Mouse (Mus musculus): ENCODE measurements around the gene Lsm6. TPM values are rescaled to one million over a fixed set of nuclear protein-coding genes. Genes with fewer than 3 reads are reported as not detected.

The Lsm6 gene
- polyA plus RNA-seq (2015; fragmentation: Nextera tagmentation; extraction: Ambion mirVana) = 190 and 196 TPM in 2 replicates

DNA sequence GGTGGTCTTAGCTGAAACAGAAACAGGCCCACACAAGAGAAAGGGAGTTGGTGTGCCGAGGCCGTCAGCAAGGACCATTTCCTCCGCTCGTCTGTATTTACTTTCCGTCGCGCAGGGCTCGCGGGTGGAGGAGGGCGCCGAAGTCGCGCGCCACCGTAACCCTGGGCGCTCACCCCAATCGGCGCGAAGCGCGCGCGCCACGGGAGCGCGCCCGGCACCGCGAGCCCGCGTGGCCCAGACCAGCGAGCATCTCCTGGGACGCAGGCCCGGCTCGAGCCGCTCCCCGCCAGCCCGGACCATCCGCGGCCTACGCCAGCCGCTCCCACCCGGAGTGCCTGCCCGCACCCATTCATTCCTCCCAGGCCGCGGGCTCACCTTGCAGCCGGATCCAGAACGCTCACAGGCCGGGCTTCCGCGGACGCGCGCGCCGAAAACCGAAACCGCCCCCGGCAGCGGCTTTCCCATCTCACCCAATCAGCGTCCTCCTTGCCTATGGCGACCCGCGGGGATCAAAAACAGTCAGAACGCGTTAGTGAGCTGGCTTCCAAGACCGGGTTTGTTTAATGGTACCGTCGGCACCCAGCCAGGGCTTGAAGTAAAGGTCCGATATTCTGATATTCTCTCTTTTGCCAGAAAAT lies at the start of gene Lsm6:
Gene Lsm6, minus strand, starts transcription at position 468 of the 638 bp plus-strand sequence.
- H3K4me3 ChIP-seq (ENCODE audit: low read length) = peak within 1 kb of the TSS; percentile 90
- H3K4me2 ChIP-seq (ENCODE audit: low read depth, low read length) = peak within 1 kb of the TSS; percentile 53
- H3K9ac ChIP-seq (ENCODE audit: low read length) = peak within 1 kb of the TSS; percentile 94
- peak within 1 kb of the TSS; percentile 99 for H3K27ac ChIP-seq (ENCODE audit: low read length)
- H3K27me3 ChIP-seq (ENCODE audit: control insufficient read depth, insufficient read depth, low read depth, low read length) = no peaks in the 10 kb centered on the region
- H3K36me3 ChIP-seq (ENCODE audit: control insufficient read depth, insufficient read depth, low read length) = no peaks in the 10 kb centered on the region
- H3K9me3 ChIP-seq (ENCODE audit: control insufficient read depth, low read length) = no peaks in the 10 kb centered on the region
- whole genome bisulfite sequencing = under 1% methylated on average over 66 of the region's 70 CpGs
- H3K4me1 ChIP-seq (replicated peaks; ENCODE audit: control insufficient read depth, insufficient read depth, low read length) = peaks cover 16% of the 10 kb centered on the region; the same call in 1 of the 2 replicates
- peak; percentile 94 for ATAC-seq (ENCODE audit: low read depth)

DNA sequence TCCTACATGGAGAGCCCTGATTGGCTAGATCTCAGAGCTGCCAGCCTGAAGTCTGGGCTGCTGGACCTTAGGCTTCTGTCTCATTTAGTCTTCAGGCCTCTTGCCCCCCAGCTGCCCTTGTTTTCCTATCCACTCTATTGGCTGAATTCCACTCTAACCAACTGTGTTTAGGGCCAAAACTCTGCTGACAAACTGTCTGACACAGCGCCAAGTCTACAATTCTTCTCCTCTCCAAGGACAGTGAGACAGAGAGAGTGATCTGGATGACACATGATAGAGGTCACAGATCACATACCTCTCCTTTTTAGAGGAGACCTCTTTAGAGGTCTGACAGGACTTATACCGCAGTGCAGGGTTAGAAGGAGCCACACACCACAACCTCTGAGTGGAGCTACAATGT lies 46.1 kb upstream of the Lsm6 start:
- Histone ChIP-seq H3K36me3 (ENCODE audit: control insufficient read depth, insufficient read depth, low read length) (no peaks in the 10 kb centered on the region), H3K27me3 (ENCODE audit: control insufficient read depth, insufficient read depth, low read depth, low read length) (no peaks in the 10 kb centered on the region), H3K4me2 (ENCODE audit: low read depth, low read length) (no peak overlapping the region), H3K27ac (ENCODE audit: low read length) (no peak overlapping the region), H3K4me1 (replicated peaks; ENCODE audit: control insufficient read depth, insufficient read depth, low read length) (no peaks in the 10 kb centered on the region), H3K9ac (ENCODE audit: low read length) (no peak overlapping the region), H3K9me3 (ENCODE audit: control insufficient read depth, low read length) (no peaks in the 10 kb centered on the region), H3K4me3 (ENCODE audit: low read length) (no peak overlapping the region)
- ATAC-seq (ENCODE audit: low read depth) = no peak
- 74% methylated on average over 2 of the region's 2 CpGs for WGBS

DNA sequence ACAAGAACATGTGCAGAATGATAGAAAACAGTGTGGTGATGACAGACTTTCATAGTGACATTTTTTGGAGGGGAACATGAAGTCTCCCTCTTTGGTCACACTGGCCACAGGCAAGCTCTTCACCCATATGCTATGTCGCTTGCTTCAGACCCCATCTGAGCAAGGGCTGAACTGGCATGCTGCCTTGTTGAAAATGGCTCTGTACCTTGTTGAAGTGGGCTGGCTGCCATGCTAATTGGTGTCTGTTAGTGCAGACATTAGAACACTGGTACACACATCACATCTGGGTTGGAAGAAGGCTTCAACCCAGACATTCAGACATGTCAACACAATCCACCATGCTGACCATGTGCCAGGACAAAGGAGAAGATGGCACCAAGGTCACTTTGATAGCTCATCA lies 42.1 kb upstream of the Lsm6 start:
- H3K4me2 ChIP-seq (ENCODE audit: low read depth, low read length) = no peak overlapping the region
- 85% methylated on average over 1 of the region's 1 CpGs for WGBS
- H3K4me1 ChIP-seq (replicated peaks; ENCODE audit: control insufficient read depth, insufficient read depth, low read length) = no peaks in the 10 kb centered on the region
- H3K36me3 ChIP-seq (ENCODE audit: control insufficient read depth, insufficient read depth, low read length) = no peaks in the 10 kb centered on the region
- no peaks in the 10 kb centered on the region for H3K9me3 ChIP-seq (ENCODE audit: control insufficient read depth, low read length)
- no peak overlapping the region for H3K27ac ChIP-seq (ENCODE audit: low read length)
- no peaks in the 10 kb centered on the region for H3K27me3 ChIP-seq (ENCODE audit: control insufficient read depth, insufficient read depth, low read depth, low read length)
- no peak overlapping the region for H3K4me3 ChIP-seq (ENCODE audit: low read length)
- no peak overlapping the region for H3K9ac ChIP-seq (ENCODE audit: low read length)
- ATAC-seq (ENCODE audit: low read depth) = no peak

DNA sequence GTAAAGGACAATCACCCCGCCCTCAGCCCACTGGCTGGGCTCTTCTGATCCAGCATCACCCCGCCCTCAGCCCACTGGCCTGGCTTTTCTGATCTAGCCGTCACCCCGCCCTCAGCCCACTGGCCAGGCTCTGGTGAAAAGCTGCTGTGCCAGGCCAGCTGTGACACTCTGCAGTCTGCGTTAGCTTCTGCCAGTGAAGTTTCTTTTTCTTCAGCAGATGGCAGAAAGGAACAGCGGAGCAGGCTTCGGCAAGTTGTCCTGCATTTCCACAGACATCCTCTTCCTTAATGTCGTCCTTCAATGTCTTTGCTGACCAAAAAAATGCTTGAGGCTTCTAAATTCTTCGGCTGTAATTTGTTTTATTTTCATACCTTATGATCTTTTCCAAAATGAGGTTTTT lies 41.1 kb upstream of the Lsm6 start:
- H3K9me3 ChIP-seq (ENCODE audit: control insufficient read depth, low read length) = no peaks in the 10 kb centered on the region
- H3K36me3 ChIP-seq (ENCODE audit: control insufficient read depth, insufficient read depth, low read length) = no peaks in the 10 kb centered on the region
- no peak overlapping the region for H3K4me2 ChIP-seq (ENCODE audit: low read depth, low read length)
- H3K9ac ChIP-seq (ENCODE audit: low read length) = no peak overlapping the region
- no peaks in the 10 kb centered on the region for H3K27me3 ChIP-seq (ENCODE audit: control insufficient read depth, insufficient read depth, low read depth, low read length)
- no peak overlapping the region for H3K27ac ChIP-seq (ENCODE audit: low read length)
- ATAC-seq (ENCODE audit: low read depth) = no peak
- no peak overlapping the region for H3K4me3 ChIP-seq (ENCODE audit: low read length)
- H3K4me1 ChIP-seq (replicated peaks; ENCODE audit: control insufficient read depth, insufficient read depth, low read length) = no peaks in the 10 kb centered on the region
- WGBS = 56% methylated on average over 9 of the region's 9 CpGs

DNA sequence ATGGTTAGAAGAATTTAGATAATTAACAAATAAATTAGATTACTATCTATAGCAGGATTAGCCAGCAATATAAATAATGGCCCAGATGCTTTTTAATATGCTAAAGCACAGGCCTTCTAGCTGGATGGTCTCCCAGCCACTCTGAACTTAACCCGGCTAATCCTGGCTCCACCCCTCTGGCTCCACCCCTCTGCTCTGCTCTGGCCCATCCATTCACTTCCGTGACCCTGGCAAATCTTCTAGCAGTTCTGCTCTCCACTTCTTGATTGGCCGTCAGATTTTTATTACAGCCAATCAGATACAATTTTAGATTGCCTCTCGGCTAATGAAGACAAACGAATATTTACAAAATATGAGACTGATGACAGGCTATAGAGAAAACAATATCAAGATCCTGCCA lies 39.8 kb upstream of the Lsm6 start:
- no peaks in the 10 kb centered on the region for H3K9me3 ChIP-seq (ENCODE audit: control insufficient read depth, low read length)
- H3K4me2 ChIP-seq (ENCODE audit: low read depth, low read length) = no peak overlapping the region
- no peak for ATAC-seq (ENCODE audit: low read depth)
- H3K36me3 ChIP-seq (ENCODE audit: control insufficient read depth, insufficient read depth, low read length) = no peaks in the 10 kb centered on the region
- H3K4me1 ChIP-seq (replicated peaks; ENCODE audit: control insufficient read depth, insufficient read depth, low read length) = no peaks in the 10 kb centered on the region
- WGBS = 40% methylated on average over 5 of the region's 5 CpGs
- no peaks in the 10 kb centered on the region for H3K27me3 ChIP-seq (ENCODE audit: control insufficient read depth, insufficient read depth, low read depth, low read length)
- H3K27ac ChIP-seq (ENCODE audit: low read length) = no peak overlapping the region
- no peak overlapping the region for H3K4me3 ChIP-seq (ENCODE audit: low read length)
- no peak overlapping the region for H3K9ac ChIP-seq (ENCODE audit: low read length)

DNA sequence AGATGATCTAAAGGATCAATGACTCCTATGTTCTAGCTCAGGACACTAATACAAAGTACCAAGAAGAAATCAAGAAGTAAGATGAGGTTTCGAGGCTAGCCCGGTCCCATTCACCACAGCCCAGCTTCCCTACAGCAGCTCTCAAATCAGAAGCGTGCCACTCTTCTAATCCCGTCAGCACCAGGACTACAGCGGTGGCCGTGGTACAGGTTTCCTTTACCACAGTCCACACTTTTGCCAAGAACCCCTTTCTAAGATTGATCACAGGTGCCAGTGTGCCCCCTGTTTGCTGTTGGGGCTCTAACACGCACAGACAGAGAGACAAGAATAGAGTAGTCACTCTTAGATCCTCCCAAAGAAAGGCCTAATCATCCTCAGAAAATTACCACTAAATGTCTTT lies 36.5 kb upstream of the Lsm6 start:
- Histone ChIP-seq H3K4me3 (ENCODE audit: low read length) (no peak overlapping the region), H3K4me1 (replicated peaks; ENCODE audit: control insufficient read depth, insufficient read depth, low read length) (no peaks in the 10 kb centered on the region), H3K9me3 (ENCODE audit: control insufficient read depth, low read length) (no peaks in the 10 kb centered on the region), H3K9ac (ENCODE audit: low read length) (no peak overlapping the region), H3K27me3 (ENCODE audit: control insufficient read depth, insufficient read depth, low read depth, low read length) (no peaks in the 10 kb centered on the region), H3K36me3 (ENCODE audit: control insufficient read depth, insufficient read depth, low read length) (no peaks in the 10 kb centered on the region), H3K27ac (ENCODE audit: low read length) (no peak overlapping the region), H3K4me2 (ENCODE audit: low read depth, low read length) (no peak overlapping the region)
- WGBS = 87% methylated on average over 7 of the region's 7 CpGs
- no peak for ATAC-seq (ENCODE audit: low read depth)

DNA sequence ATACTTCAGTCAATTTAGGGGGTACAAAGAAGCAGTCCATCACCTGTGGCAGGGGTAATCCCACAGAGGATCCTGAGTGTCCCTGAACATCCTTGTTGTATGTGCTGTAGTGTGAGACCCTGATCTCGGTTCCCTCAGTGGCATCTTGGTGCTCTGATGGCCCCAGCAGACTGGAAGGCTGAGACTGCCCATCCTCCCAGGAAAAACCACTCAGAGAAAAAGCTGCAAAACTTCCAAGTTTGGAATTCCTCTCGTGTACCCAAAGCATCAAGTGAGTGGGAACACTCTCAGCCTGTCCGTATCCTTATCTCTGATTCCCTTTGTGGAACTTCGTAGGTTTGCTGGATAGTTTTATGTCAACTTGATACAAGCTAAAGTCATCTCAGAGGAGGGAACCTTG lies 31.3 kb upstream of the Lsm6 start:
- Histone ChIP-seq H3K4me2 (ENCODE audit: low read depth, low read length) (no peak overlapping the region), H3K4me3 (ENCODE audit: low read length) (no peak overlapping the region), H3K27me3 (ENCODE audit: control insufficient read depth, insufficient read depth, low read depth, low read length) (no peaks in the 10 kb centered on the region), H3K27ac (ENCODE audit: low read length) (no peak overlapping the region), H3K36me3 (ENCODE audit: control insufficient read depth, insufficient read depth, low read length) (no peaks in the 10 kb centered on the region), H3K9ac (ENCODE audit: low read length) (no peak overlapping the region), H3K4me1 (replicated peaks; ENCODE audit: control insufficient read depth, insufficient read depth, low read length) (no peaks in the 10 kb centered on the region), H3K9me3 (ENCODE audit: control insufficient read depth, low read length) (no peaks in the 10 kb centered on the region)
- no peak for ATAC-seq (ENCODE audit: low read depth)
- WGBS = 62% methylated on average over 4 of the region's 4 CpGs

DNA sequence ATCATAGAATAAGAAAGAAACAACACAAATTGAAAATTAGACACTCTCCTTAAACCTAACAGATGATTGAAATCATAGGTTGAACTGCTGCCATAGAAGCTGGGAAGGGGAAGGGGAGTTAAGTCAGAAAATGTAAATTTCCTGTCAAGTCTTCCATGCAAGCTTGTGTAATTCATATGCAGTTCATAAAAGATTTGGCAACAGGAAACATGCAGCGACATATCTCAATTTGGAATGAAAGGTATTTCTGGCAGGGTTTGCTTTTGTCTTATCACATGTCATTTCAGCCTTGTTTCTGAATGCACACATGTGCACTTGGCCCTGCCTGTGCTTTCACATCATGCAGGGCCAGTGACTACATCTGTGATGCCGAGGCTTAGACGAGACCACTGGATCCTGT lies 26.3 kb upstream of the Lsm6 start:
- no peak overlapping the region for H3K4me3 ChIP-seq (ENCODE audit: low read length)
- H3K27me3 ChIP-seq (ENCODE audit: control insufficient read depth, insufficient read depth, low read depth, low read length) = no peaks in the 10 kb centered on the region
- no peaks in the 10 kb centered on the region for H3K36me3 ChIP-seq (ENCODE audit: control insufficient read depth, insufficient read depth, low read length)
- H3K9me3 ChIP-seq (ENCODE audit: control insufficient read depth, low read length) = no peaks in the 10 kb centered on the region
- no peak overlapping the region for H3K4me2 ChIP-seq (ENCODE audit: low read depth, low read length)
- 41% methylated on average over 3 of the region's 3 CpGs for WGBS
- ATAC-seq (ENCODE audit: low read depth) = peak; percentile 59
- H3K27ac ChIP-seq (ENCODE audit: low read length) = no peak overlapping the region
- H3K9ac ChIP-seq (ENCODE audit: low read length) = no peak overlapping the region
- H3K4me1 ChIP-seq (replicated peaks; ENCODE audit: control insufficient read depth, insufficient read depth, low read length) = no peaks in the 10 kb centered on the region

DNA sequence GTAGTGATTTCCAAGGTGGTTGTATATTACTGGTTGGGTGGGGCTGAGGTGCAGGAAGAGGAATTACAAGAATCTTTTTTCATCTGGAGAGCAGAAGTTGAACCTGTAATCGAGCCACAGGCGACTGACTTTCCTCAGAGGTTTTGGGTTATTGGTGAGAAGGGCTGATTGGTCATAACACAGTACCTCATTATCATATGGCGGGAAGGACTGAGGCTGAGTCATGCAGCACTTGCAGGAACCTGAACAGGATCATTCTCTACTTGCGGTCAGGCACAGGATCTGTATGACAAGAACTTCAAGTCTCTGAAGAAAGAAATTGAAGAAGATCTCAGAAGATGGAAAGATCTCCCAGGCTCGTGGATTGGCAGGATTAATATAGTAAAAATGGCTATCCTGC lies 23.6 kb upstream of the Lsm6 start:
- Histone ChIP-seq H3K4me1 (replicated peaks; ENCODE audit: control insufficient read depth, insufficient read depth, low read length) (no peaks in the 10 kb centered on the region), H3K4me2 (ENCODE audit: low read depth, low read length) (no peak overlapping the region), H3K36me3 (ENCODE audit: control insufficient read depth, insufficient read depth, low read length) (no peaks in the 10 kb centered on the region), H3K9ac (ENCODE audit: low read length) (no peak overlapping the region), H3K27ac (ENCODE audit: low read length) (no peak overlapping the region), H3K27me3 (ENCODE audit: control insufficient read depth, insufficient read depth, low read depth, low read length) (no peaks in the 10 kb centered on the region), H3K9me3 (ENCODE audit: control insufficient read depth, low read length) (no peaks in the 10 kb centered on the region), H3K4me3 (ENCODE audit: low read length) (no peak overlapping the region)
- ATAC-seq (ENCODE audit: low read depth) = no peak
- WGBS = 83% methylated on average over 5 of the region's 5 CpGs
